Mouse (Mus musculus): ENCODE measurements at regions not wholly inside any gene's neighbourhood (a gene's known extent, or its start where the extent isn't known, plus 50 kb on each side); places are given as distances from the start of the nearest gene placed in this dataset.

GRCm38 (mm10) chr9:89788651-89789050, 50.4 kb upstream of the Ankrd34c start:
- no peak for DNase-seq

Measured in thymus, postnatal 14 days (tissue).